Mouse (Mus musculus) retina, adult 2 months (tissue): ENCODE data around the gene Brox.
"Not testable (repeated sequence)": the region's sequence is repeated elsewhere in the genome, so short reads cannot be mapped to it uniquely, and the experiment has no call there.

Experiments
- DNase-seq: peaks from one replicate; pipeline ENCODE4 v3.0.0-alpha.2; 2012; ENCODE audit warnings: low read depth, low spot score

Brox gene

GRCm38 (mm10) chr1:183296877-183297383 lies at the start of gene Brox:
Gene Brox, minus strand, starts transcription at chr1:183297269.
- DNase-seq: peak; percentile 86

GRCm38 (mm10) chr1:183345817-183346195 lies 48.7 kb upstream of the Brox start:
- no peak for DNase-seq

DNA sequence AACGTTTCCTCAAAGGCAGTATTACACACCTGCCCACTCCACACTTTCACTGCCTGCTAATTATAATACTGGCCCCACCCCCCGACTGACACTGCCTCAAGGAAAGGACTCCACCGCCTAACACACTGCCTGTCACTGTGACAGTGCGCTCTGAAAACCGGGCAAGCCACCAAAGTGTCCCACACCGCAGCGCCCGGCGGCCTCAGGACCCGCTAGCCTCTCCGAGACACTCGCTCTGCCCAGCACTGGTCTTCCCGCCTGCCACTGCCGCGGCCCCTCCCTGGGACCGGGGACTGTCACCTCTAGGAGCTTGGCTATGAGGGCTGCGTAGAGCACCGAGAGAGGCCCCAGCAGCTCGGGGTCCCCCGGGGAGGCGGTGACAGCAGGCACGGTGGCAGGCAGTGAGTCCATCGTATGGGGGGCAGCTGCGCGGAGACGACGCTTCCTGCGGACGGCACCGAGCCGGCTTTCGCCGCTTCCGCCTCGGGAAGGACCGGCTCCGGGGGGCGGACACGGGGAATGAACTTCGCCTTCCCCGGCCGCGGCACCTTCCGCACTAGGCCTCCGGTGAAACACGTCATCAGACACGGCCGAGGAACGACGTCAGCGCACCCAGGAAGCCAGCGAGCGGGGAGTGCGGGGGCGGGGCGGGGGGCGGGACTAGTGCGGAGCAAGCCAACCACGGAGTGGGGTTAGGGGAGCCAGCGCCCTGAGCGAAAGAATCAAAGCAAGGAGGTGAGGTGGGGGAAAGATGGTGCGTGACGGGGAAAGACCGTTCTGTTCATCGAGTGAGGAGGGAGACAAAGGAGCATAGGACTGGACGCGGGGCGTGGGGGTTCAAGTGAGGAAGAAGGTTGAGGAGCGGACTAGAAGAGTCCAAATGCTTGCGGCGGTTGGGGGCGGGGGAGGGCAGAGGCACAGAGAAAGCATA lies 48.1 kb upstream of the Brox start:
- peak; percentile 82 for DNase-seq

DNA sequence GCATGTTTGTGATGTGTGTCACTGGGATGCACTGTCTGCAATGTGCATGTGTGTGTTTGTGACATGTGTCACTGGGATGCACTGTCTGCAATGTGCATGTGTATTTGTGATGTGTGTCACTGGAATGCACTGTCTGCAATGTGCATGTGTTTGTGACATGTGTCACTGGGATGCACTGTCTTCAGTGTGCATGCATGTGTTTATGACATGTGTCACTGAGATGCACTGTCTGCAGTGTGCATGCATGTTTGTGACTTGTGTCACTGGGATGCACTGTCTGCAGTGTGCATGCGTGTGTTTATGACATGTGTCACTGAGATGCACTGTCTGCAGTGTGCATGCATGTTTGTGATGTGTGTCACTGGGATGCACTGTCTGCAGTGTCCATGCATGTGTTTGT lies 45.8 kb upstream of the Brox start:
- not testable (repeated sequence) for DNase-seq

DNA sequence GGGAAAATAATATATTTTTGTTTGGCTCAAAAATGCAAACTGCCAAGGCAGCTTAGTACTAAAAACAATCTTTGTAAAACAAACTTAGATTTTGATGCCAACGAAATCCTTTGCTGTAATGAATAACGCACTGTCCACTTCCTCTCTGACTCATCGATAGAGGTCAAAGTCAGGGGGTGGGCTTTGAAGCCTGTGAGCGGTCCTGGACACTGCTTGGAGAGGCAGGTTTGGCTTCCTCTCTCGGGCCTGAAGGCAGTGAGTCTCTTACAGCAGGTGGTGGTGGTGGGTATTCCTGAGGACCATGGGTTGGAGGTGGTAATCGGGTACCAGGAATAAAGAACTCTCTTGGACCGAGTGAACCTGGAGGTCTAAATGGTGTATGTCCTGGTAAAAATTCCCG lies 30.1 kb upstream of the Brox start:
- DNase-seq: no peak

DNA sequence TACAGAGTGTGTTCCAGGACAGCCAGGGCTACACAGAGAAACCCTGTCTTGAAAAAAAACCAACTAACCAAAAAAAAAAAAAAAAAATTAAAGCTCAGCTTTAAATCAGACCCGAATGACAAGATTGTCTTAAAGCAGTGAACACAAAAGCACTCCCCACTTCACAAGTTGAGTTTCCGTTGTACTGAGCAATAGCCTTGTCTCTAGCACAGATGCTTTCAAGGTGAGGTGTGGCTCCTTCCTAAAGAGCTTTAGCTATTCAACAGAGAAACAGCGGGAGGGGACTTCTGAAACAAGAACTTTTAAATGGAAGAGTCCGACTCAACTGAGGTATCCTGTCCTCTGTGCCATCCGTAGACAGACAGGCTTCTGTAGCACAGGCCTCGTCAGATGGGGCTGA lies 27.4 kb upstream of the Brox start:
- DNase-seq: no peak

GRCm38 (mm10) chr1:183323923-183324322 lies 26.9 kb upstream of the Brox start:
- no peak for DNase-seq

- DNase-seq: not testable (repeated sequence)
These were observed 25.4 kb upstream of the Brox start for GRCm38 (mm10) chr1:183322496-183322895.

DNA sequence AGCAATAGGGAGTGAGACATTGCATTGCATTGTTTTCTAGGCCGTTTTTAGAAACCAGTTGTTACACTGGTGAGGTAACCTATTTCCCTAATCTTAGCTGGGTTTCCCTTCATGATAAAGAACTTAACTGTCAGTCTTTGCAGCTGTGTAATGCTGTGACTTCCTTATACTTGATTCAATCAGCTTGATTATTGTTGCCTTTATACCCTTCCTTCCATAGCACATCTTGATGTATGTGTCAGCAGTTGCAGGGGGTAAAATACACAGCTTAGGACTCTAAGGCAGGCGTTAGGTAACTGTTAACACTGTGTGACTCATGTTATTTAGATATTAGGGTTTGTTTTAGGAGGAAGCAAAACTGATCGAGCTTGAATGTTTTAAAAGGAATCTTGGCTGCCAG lies 23.6 kb upstream of the Brox start:
- no peak for DNase-seq

DNA sequence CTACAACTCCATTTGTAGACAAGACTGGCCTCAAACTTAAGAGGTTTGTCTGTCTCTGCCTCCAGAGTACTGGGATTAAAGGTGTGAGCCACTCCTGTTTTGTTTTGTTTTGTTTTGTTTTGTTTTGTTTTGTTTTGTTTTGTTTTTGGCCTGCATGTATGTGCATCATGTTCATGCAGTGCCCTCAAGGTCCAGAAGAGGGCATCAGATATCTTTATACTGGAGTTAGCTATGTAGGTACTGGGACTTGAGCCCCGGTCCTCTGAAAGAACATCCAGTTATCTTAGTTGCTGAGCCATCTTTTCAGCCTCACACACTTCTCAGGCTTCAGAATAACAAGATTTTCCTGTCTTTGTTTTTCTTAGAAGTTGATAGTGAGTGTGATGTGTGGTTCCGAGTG lies 18.7 kb upstream of the Brox start:
- no peak for DNase-seq

GRCm38 (mm10) chr1:183312076-183312475 lies 15.0 kb upstream of the Brox start:
- no peak for DNase-seq

- DNase-seq: not testable (repeated sequence)
These were observed 12.5 kb upstream of the Brox start for GRCm38 (mm10) chr1:183309601-183310000.

DNA sequence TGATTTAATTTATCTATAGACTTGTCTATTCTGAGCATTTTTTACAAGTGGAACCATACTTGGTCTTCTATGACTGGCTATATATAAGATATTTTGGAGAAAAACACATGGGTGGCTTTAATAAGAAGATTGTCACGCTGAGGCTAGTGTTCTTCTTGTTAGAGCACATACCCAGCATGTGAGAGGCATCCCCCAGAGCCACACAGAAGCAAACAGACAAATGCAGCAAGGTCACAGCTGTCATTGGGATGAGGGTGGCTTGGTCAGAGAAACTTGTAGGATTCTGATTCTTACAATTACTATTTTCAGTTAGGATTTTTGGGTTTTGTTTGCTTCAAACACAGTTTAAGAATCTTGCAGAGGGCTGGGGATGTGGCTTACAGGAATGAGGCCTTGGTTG lies 11.4 kb upstream of the Brox start:
- DNase-seq: no peak

GRCm38 (mm10) chr1:183307555-183307954 lies 10.5 kb upstream of the Brox start:
- DNase-seq: no peak

DNA sequence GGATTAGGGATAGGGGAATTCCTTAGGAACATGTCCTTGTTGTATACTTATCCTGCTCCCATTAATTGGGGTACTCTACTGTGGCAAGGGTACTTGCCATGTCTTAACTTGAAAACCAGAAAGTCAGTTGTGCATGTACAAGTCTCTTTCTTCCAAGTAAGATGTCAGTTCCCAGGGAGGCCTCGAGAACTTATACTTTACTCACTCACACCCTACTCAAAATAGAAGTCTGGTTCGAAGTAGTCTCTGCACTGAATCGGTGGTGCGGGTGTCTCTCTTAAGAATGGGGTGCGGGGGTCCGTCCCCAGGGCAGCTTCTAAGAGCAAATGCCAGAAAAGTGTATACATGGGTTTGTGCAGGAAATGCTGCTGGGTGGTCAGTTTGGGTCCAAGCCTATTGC lies 2.1 kb upstream of the Brox start:
- DNase-seq: peak; percentile 79

DNA sequence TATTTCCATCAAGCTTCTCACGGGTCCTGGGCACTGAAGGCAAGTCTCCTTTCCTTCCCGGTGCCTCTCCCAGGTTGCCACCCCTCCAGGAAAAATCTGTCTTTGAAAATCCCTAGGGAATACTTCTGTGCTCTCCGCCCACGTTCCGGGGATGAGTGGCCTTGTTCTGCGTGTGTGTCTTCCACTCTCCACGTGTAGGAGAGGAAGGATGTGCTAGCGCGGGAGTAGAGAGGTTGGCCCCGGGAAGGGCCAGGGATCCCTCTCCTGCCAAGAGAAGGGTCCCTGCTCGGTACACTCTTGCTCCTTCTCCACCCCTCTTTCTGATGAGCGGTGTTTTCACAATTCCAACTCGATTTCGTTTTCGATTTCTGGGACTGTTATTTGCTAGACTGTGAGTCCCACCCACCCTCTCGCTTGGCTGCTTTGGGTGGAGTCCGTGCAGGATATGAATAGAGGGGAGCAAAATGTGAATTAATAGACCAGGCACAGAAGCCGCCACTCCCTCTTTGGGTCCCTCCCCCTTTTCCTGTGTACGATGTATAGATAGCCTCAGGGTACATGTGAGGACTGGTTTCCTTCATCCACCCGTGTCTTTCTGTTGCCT lies 919 bp upstream of the Brox start:
- no peak for DNase-seq

- DNase-seq: no peak
These were observed 410 bp upstream of the Brox start for GRCm38 (mm10) chr1:183297473-183297885.

- DNase-seq: no peak
These were observed 604 bp downstream of the Brox start, which contains the start of gene Aida for GRCm38 (mm10) chr1:183296465-183296864. Gene Aida, plus strand, starts transcription at chr1:183296590.

DNA sequence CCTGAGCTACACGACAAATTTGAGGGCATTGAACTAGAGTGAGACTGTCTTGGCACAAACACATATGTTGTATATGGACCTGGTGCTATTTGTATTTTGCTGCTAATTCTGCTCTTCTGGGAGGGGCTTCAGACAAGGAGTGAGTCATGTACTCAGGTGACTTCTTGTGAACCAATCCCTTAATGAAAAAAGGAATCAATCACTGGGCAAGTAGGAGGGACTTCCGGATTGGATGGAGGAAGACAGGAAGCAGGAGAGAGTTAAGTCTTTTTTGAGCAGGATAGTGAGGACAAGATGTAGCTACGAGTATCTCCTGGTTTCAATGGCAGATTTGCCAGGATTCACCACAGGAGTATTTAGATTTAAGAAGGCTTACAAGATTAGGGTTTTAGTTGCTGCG lies 7.5 kb downstream of the Brox start:
- no peak for DNase-seq

DNA sequence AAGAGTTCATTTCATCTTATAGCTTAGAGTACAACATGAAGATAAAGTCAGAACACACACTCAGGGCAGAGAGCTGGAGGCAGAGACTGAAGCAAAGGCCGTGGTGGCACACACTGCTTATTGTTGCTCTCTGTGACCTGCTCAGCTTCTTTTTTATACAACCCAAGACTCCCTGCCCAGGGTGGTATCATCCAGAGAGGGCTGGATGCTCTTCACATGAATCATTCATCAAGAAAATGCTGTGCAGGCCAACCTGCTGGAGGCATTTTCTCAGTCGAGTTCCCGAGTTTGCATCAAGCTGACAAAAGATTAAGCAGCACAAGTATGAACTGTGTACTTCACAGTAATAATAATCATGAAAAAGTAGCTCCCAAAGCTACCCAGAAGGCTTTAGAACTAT lies 8.7 kb downstream of the Brox start:
- DNase-seq: no peak

GRCm38 (mm10) chr1:183275763-183276162 lies 21.3 kb downstream of the Brox start:
- no peak for DNase-seq

DNA sequence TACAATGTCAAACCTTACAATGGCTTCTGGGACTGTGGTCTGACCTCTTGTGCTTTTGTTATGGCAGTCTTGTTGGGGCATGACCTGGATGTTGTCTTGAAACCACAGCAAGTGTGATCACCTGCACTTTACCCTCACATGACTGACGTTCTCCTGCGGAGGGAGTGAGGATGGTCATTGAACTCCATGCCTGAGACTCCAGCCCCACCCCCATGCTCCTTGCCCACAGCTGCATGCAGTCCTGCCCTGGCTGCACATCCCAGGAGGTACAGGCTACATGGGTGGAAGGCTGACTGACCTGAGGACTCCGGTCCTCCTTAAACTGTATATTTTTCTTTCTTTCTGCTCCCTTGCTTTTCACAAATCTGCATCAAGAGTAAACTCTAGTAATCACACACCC lies 22.7 kb downstream of the Brox start:
- DNase-seq: no peak
